Mouse (Mus musculus): Measurements from ENCODE around the gene Dcbld1.

- no peak for TF ChIP-seq POLR2A (IDR thresholded peaks at IDR 0.05; ENCODE audit: insufficient read length, low read depth)
- no peak for TF ChIP-seq MAX (IDR thresholded peaks at IDR 0.05; ENCODE audit: low read depth)
These were observed 35.5 kb downstream of the Dcbld1 start for GRCm38 (mm10) chr10:52268879-52269278.

Measured in myocyte (in vitro differentiated cells).